8 mouse cellular contexts compared by ENCODE assay signal in genomic region chr4:62673531-62674030, GRCm38 (mm10).
DNase-seq lines count a peak whose midpoint lies in the region; ATAC-seq lines count a peak whose summit lies in the region.

No protein-coding gene starts in this region.

- no peak for DNase-seq in heart, adult 18-20 months
- DNase-seq in embryonic facial prominence, embryonic 10.5 days (ENCODE audit: low spot score) = peak; percentile 72
- peak; percentile 63 for DNase-seq in neural tube, embryonic 10.5 days (ENCODE audit: extremely low spot score, low spot score)
- DNase-seq in adrenal gland, adult (ENCODE audit: inconsistent age in 2 of 2, low spot score in 1 of 2) = no peak
- DNase-seq in right cerebral cortex, adult 18-20 months = no peak
- no peak for DNase-seq in left cerebral cortex, adult 18-20 months (ENCODE audit: low spot score in 2 of 2)

- H3K27ac ChIP-seq in heart, embryonic 11.5 days (ENCODE audit: low read depth, low read length) = no peak overlapping the region
- H3K27ac ChIP-seq in embryonic facial prominence, embryonic 10.5 days (replicated peaks) = peak overlapping the region; percentile 90
- no peak overlapping the region for H3K27ac ChIP-seq in intestine, embryonic 15.5 days

- WGBS in heart, embryonic 11.5 days (ENCODE audit: insufficient replicate concordance) = 19% methylated on average over 9 of the region's 9 CpGs
- WGBS in embryonic facial prominence, embryonic 10.5 days = under 1% methylated on average over 9 of the region's 9 CpGs
- 12% methylated on average over 9 of the region's 9 CpGs for WGBS in intestine, embryonic 15.5 days

- H3K4me3 ChIP-seq in heart, embryonic 11.5 days (ENCODE audit: low read depth, low read length) = peak overlapping the region; percentile 48
- H3K4me3 ChIP-seq in embryonic facial prominence, embryonic 10.5 days = peak overlapping the region; percentile 70
- H3K4me3 ChIP-seq in intestine, embryonic 15.5 days (replicated peaks) = peak overlapping the region; percentile 48

- H3K27me3 ChIP-seq in heart, embryonic 11.5 days (ENCODE audit: control insufficient read depth, insufficient read depth, low read length) = peaks cover 48% of the 10 kb centered on the region
- H3K27me3 ChIP-seq in embryonic facial prominence, embryonic 10.5 days (replicated peaks; ENCODE audit: low read depth, poor library complexity, severe bottlenecking) = no peaks in the 10 kb centered on the region
- no peaks in the 10 kb centered on the region for H3K27me3 ChIP-seq in intestine, embryonic 15.5 days (replicated peaks)

- peaks cover 45% of the 10 kb centered on the region for H3K4me1 ChIP-seq in heart, embryonic 11.5 days (ENCODE audit: control insufficient read depth, insufficient read depth, low read length)
- peaks cover 67% of the 10 kb centered on the region for H3K4me1 ChIP-seq in embryonic facial prominence, embryonic 10.5 days
- H3K4me1 ChIP-seq in intestine, embryonic 15.5 days (replicated peaks) = peaks cover 51% of the 10 kb centered on the region

- H3K9ac ChIP-seq in heart, embryonic 11.5 days (ENCODE audit: low read depth, low read length) = peak overlapping the region; percentile 72; the same call in 1 of the 2 replicates
- no peak overlapping the region for H3K9ac ChIP-seq in intestine, embryonic 15.5 days

- no peak for ATAC-seq in heart, embryonic 11.5 days (replicated peaks; ENCODE audit: insufficient number of reproducible peaks, low FRiP score, low TSS enrichment)
- ATAC-seq in intestine, embryonic 15.5 days = peak; percentile 68

- H3K4me2 ChIP-seq in heart, embryonic 11.5 days = peak overlapping the region; percentile 66
- peak overlapping the region; percentile 57 for H3K4me2 ChIP-seq in intestine, embryonic 15.5 days (replicated peaks)

- H3K36me3 ChIP-seq in heart, embryonic 11.5 days (ENCODE audit: control insufficient read depth, insufficient read depth, low read length) = no peaks in the 10 kb centered on the region
- peaks cover 8% of the 10 kb centered on the region; the same call in 1 of the 2 replicates for H3K36me3 ChIP-seq in embryonic facial prominence, embryonic 10.5 days (replicated peaks)
- H3K36me3 ChIP-seq in intestine, embryonic 15.5 days = no peaks in the 10 kb centered on the region

- H3K9me3 ChIP-seq in heart, embryonic 11.5 days (replicated peaks; ENCODE audit: control insufficient read depth, low read length) = no peaks in the 10 kb centered on the region
- H3K9me3 ChIP-seq in embryonic facial prominence, embryonic 10.5 days = no peaks in the 10 kb centered on the region
- no peaks in the 10 kb centered on the region for H3K9me3 ChIP-seq in intestine, embryonic 15.5 days

Comparison
In these comparisons a context has a peak if more than half of its experiments do, and no peak if none do; other contexts are left out.
1. DNase-seq: peak in embryonic facial prominence, embryonic 10.5 days (single experiment) and neural tube, embryonic 10.5 days (single experiment); none in heart, adult 18-20 months (0 of 2), adrenal gland, adult (0 of 2), right cerebral cortex, adult 18-20 months (single experiment) and left cerebral cortex, adult 18-20 months (0 of 2).
2. Peak in every context shown above with its lines, with median percentiles within 50 percentile points of each other: H3K4me3 ChIP-seq.